ENCODE assay signal across 10 mouse cellular contexts in genomic region chr8:126831312-126832162, GRCm38 (mm10).
A peak's percentile ranks its signal among the peaks of the same experiment; 100 is the strongest.
DNase-seq lines count a peak whose midpoint lies in the region; ATAC-seq lines count a peak whose summit lies in the region.
"Had no signal": no experiment of that assay in that cellular context is flagged by ENCODE, and none has a peak within 500 bp of the region (broad histone marks: within the 10 kb centered on the region; RNA-seq: fewer than 3 reads in every experiment).

No protein-coding gene starts in this region.

- H3K4me2 ChIP-seq in heart, embryonic 13.5 days, result no peak overlapping the region
- no peak overlapping the region for H3K4me2 ChIP-seq in stomach, embryonic 16.5 days (ENCODE audit: low read depth, low read length)
- H3K4me2 ChIP-seq: hindbrain, embryonic 14.5 days had no signal

- no peaks in the 10 kb centered on the region for H3K9me3 ChIP-seq in heart, embryonic 13.5 days
- H3K9me3 ChIP-seq in limb, embryonic 10.5 days (replicated peaks), result no peaks in the 10 kb centered on the region
- no peaks in the 10 kb centered on the region for H3K9me3 ChIP-seq in stomach, embryonic 16.5 days (replicated peaks; ENCODE audit: control insufficient read depth, low read length)

- no peak overlapping the region for H3K4me3 ChIP-seq in heart, embryonic 13.5 days
- H3K4me3 ChIP-seq in limb, embryonic 10.5 days, result no peak overlapping the region
- H3K4me3 ChIP-seq in stomach, embryonic 16.5 days (replicated peaks; ENCODE audit: low read length), result no peak overlapping the region

- no peaks in the 10 kb centered on the region for H3K27me3 ChIP-seq in heart, embryonic 13.5 days (replicated peaks)
- H3K27me3 ChIP-seq in limb, embryonic 10.5 days (ENCODE audit: low read depth, poor library complexity, severe bottlenecking), result no peaks in the 10 kb centered on the region
- H3K27me3 ChIP-seq in stomach, embryonic 16.5 days (ENCODE audit: control insufficient read depth, insufficient read depth, low read length), result no peaks in the 10 kb centered on the region

- no peak for ATAC-seq in heart, embryonic 13.5 days (ENCODE audit: extremely low read depth, insufficient number of reproducible peaks, low FRiP score, low TSS enrichment)
- no peak for ATAC-seq in stomach, embryonic 16.5 days (ENCODE audit: insufficient read depth, low FRiP score)

- H3K4me1 ChIP-seq in heart, embryonic 13.5 days, result peaks cover 94% of the 10 kb centered on the region
- peaks cover 67% of the 10 kb centered on the region for H3K4me1 ChIP-seq in limb, embryonic 10.5 days
- H3K4me1 ChIP-seq in stomach, embryonic 16.5 days (ENCODE audit: control insufficient read depth, insufficient read depth, low read length), result peaks cover 57% of the 10 kb centered on the region

- H3K27ac ChIP-seq in heart, embryonic 13.5 days (replicated peaks), result peak overlapping the region; percentile 93
- H3K27ac ChIP-seq in limb, embryonic 10.5 days, result peak overlapping the region; percentile 78; the same call in 1 of the 2 replicates
- H3K27ac ChIP-seq in stomach, embryonic 16.5 days (ENCODE audit: low read length), result peak overlapping the region; percentile 89
- H3K27ac ChIP-seq: hindbrain, embryonic 14.5 days had no signal

- DNase-seq in heart, postnatal 10 days, result no peak
- DNase-seq in ovary, adult 18-20 months (ENCODE audit: low spot score), result peak; percentile 52
- no peak for DNase-seq in ovary, postnatal 36 days (ENCODE audit: low spot score)
- no peak for DNase-seq in limb, embryonic 10.5 days (ENCODE audit: low spot score)
- DNase-seq in thymus, postnatal 14 days, result no peak
- DNase-seq in adrenal gland, postnatal 25 days, result no peak
- DNase-seq: right cerebral cortex, postnatal 14 days had no signal

- 80% methylated on average over 16 of the region's 16 CpGs for WGBS in heart, embryonic 13.5 days
- WGBS in limb, embryonic 10.5 days, result 90% methylated on average over 16 of the region's 16 CpGs
- WGBS in stomach, embryonic 16.5 days, result 77% methylated on average over 16 of the region's 16 CpGs

- no peak overlapping the region for H3K9ac ChIP-seq in heart, embryonic 13.5 days
- H3K9ac ChIP-seq in stomach, embryonic 16.5 days (ENCODE audit: low read length), result no peak overlapping the region
- H3K9ac ChIP-seq: hindbrain, embryonic 14.5 days had no signal

- intact Hi-C loops in heart, postnatal 10 days (cut with DNase I), result no loop called here

- no peaks in the 10 kb centered on the region for H3K36me3 ChIP-seq in heart, embryonic 13.5 days
- no peaks in the 10 kb centered on the region for H3K36me3 ChIP-seq in limb, embryonic 10.5 days
- no peaks in the 10 kb centered on the region for H3K36me3 ChIP-seq in stomach, embryonic 16.5 days (ENCODE audit: control insufficient read depth, insufficient read depth, low read length)
